Mouse (Mus musculus) lung, postnatal 0 days (tissue): ENCODE measurements around the gene Lmna.

ENCODE experiments used
- CTCF ChIP-seq: IDR thresholded peaks from 2 replicates; pipeline ENCODE4 v1.5.1; 2016; ENCODE audit warnings: antibody characterized with exemption, mild to moderate bottlenecking
- EP300 ChIP-seq: IDR thresholded peaks from 2 replicates; pipeline ENCODE4 v1.6.1; 2016; ENCODE audit warnings: antibody characterized with exemption, mild to moderate bottlenecking, control low read depth

DNA sequence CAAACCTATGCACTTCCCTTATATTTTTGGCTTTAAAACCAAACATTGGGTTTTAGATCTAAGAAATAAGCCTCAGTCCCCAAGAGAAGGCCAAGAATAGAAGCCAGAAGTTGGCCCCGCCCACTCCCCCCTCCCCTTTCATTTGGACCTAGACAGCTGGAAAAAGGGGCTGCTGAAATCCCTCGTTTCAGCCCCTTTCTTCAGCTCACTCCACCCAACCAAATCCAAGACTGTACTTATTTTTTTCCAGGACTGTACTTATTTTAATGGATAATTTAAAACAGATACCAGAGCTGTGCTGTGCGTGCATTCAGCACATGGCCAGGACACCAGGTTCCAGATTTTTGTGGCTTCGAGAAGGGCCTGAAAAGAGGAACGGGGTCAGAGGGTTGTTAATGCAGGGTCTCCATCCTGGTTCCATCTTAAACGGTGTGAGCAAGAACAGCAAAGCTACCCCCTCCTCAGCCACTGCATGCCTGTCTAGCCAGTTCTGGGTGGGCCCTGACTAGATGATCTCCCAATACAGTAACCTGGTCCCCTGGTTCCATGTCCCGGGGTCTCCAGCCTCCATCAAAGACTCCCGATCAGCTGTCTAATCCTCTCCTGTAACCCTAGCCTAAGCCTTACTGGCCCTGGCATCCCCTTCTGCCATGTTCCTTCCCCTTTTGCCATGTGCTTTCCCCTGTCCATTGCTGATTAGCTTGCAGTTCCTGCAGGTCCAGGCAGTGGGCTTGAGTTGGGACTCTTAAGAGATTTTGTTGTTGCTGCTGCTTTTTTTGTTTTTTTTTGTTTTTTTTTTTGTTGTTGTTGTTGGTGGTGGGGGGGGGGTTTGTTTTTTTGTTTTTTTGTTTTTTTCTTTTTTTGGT is 5.6 kb downstream of the Lmna start:
- TF ChIP-seq CTCF (no peak), EP300 (no peak)
